Mouse (Mus musculus) embryonic fibroblast, embryonic 13.5 days (primary cell): ENCODE results near the gene Parp16.

Experiments
- CTCF ChIP-seq: IDR thresholded peaks from 2 replicates; pipeline ENCODE4 v1.5.1; 2011; ENCODE audit warnings: mild to moderate bottlenecking, control low read depth, low read length, moderate library complexity, borderline replicate concordance; ENCODE audit not compliant: insufficient read depth
- POLR2A ChIP-seq: IDR thresholded peaks from 2 replicates; pipeline ENCODE4 v1.6.1; 2011; ENCODE audit warnings: low read depth, mild to moderate bottlenecking, control low read depth, low read length, moderate library complexity

- TF ChIP-seq POLR2A = no peak
- no peak for TF ChIP-seq CTCF
Measured at GRCm38 (mm10) chr9:65264959-65265358, 69.8 kb downstream of the Parp16 start, which contains the start of gene Cilp.
